Mouse (Mus musculus) neural tube, embryonic 12.5 days (tissue): ENCODE results near the gene Olfr1246. TPM values are rescaled to one million over a fixed set of nuclear protein-coding genes. Genes with fewer than 3 reads are reported as not detected.
"Not testable (repeated sequence)": the region's sequence is repeated elsewhere in the genome, so short reads cannot be mapped to it uniquely, and the experiment has no call there.

Experiments used
- ATAC-seq: fragments of 200-750 bp; cut with Nextera tagmentation; 2 replicates; pipeline ENCODE4 v1.8.0; 2017; ENCODE audit warnings: low read depth, mild to moderate bottlenecking, moderate TSS enrichment, moderate library complexity; ENCODE audit not compliant: low FRiP score
- H3K27ac ChIP-seq: fragments of 300-500 bp; sonication (generic); 2 replicates; pipeline ENCODE4 v1.5.1; 2016
- H3K27me3 ChIP-seq: fragments of 300-500 bp; sonication (generic); replicated peaks from 2 replicates; pipeline ENCODE4 v1.6.1; 2016; ENCODE audit warnings: mild to moderate bottlenecking
- H3K36me3 ChIP-seq: fragments of 300-500 bp; sonication (generic); 2 replicates; pipeline ENCODE4 v1.6.1; 2016; ENCODE audit warnings: mild to moderate bottlenecking
- H3K4me1 ChIP-seq: fragments of 300-500 bp; sonication (generic); 2 replicates; pipeline ENCODE4 v1.6.1; 2016
- H3K4me2 ChIP-seq: fragments of 300-500 bp; sonication (generic); replicated peaks from 2 replicates; pipeline ENCODE4 v1.6.1; 2016; ENCODE audit warnings: mild to moderate bottlenecking
- H3K4me3 ChIP-seq: fragments of 300-500 bp; sonication (generic); 2 replicates; pipeline ENCODE4 v1.5.1; 2016
- H3K9ac ChIP-seq: fragments of 300-500 bp; sonication (generic); 2 replicates; pipeline ENCODE4 v1.6.1; 2016; ENCODE audit warnings: mild to moderate bottlenecking
- H3K9me3 ChIP-seq: fragments of 300-500 bp; sonication (generic); 2 replicates; pipeline ENCODE4 v1.6.1; 2016; ENCODE audit warnings: mild to moderate bottlenecking
- WGBS: fragments of 180-500 bp; shearing (Covaris S2); methylation state at CpG from one replicate; pipeline ENCODE4 v1.1.7; 2016; 5-methylcytosine and 5-hydroxymethylcytosine counted together
- polyA plus RNA-seq: library from polyadenylated mRNA; unstranded; fragments of >200 nt; fragmentation: Nextera tagmentation; extraction: Ambion mirVana; gene quantifications from 2 replicates; pipeline ENCODE4 v1.2.1, GENCODE M21; 2016

The Olfr1246 gene
- not detected in 2 replicates for polyA plus RNA-seq

DNA sequence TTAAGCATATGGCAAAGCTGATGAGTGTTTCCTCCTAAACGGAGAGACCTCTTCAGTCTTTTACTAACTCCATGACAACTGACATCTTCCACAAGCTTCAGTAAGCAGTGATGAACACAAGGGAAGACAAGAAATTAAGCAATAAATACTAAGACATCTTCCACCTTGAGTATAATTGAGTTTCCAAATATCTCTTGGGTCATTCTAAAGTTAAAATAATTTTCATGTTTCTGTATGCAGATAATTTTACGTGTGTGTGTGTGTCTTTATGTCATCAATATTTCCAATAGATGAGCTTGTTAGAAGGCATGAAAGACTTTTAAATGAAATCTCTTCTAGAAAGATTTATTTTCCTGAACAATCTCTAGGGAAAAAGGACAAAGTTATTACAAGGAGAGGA lies at the start of gene Olfr1246:
TSS of gene Olfr1246 (minus strand) at position 101 of the 400 bp plus-strand sequence.
- no peak for ATAC-seq
- WGBS = 84% methylated on average over 2 of the region's 2 CpGs

DNA sequence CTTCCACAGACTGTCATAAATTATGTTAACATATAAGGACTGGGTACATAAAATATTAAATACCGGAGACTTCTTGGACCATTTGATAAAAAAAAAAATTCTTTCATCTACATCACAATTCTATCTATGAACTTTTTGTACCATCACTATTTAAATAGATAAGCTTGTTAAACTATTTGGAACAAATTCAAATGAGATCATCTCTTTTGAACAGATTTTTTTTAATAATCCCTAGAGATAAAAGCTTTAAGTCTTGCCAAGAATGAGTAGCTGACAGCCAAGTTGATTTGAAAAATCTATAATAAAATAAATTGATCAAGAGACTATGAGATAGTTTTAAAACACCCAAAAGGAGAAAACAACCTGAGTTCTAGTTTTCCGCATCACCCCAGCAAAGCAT lies 41.9 kb upstream of the Olfr1246 start, which contains the start of gene Olfr1249:
TSS of gene Olfr1249 (minus strand) at position 101 of the 400 bp plus-strand sequence.
- WGBS = 95% methylated on average over 2 of the region's 2 CpGs
- H3K36me3 ChIP-seq = no peaks in the 10 kb centered on the region
- H3K9ac ChIP-seq = no peak within 1 kb of the TSS
- H3K9me3 ChIP-seq = no peaks in the 10 kb centered on the region
- ATAC-seq = no peak
- no peak within 1 kb of the TSS for H3K4me3 ChIP-seq
- H3K27me3 ChIP-seq = no peaks in the 10 kb centered on the region
- no peak within 1 kb of the TSS for H3K27ac ChIP-seq
- no peaks in the 10 kb centered on the region for H3K4me1 ChIP-seq
- H3K4me2 ChIP-seq = no peak within 1 kb of the TSS

More for the DNA sequence above, at the start of gene Olfr1246:
- Histone ChIP-seq H3K27me3 (no peaks in the 10 kb centered on the region), H3K4me1 (no peaks in the 10 kb centered on the region), H3K4me2 (no peak within 1 kb of the TSS), H3K27ac (no peak within 1 kb of the TSS), H3K4me3 (no peak within 1 kb of the TSS), H3K9ac (no peak within 1 kb of the TSS), H3K36me3 (no peaks in the 10 kb centered on the region), H3K9me3 (no peaks in the 10 kb centered on the region)

DNA sequence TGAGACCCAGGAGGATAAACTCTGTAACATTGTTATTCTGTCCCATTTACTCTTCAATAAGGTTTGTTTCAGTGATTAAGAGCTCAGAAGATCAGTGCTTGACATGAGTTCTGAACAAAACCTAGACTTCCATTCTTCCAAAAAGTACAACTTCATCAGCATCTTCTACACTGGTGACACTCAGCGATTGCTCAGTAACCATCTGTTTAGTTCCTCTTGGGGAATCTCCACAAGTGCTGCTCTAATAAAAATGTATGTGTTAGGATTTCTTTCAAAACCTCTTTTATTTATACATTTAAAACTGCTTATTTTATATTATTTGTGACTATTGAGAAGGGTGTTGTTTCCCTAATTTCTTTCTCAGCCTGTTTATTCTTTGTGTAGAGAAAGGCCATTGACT lies 25.2 kb upstream of the Olfr1246 start, which contains the start of gene Olfr1248:
TSS of gene Olfr1248 (minus strand) at position 101 of the 400 bp plus-strand sequence.
- 92% methylated on average over 1 of the region's 1 CpGs for WGBS
- ATAC-seq = not testable (repeated sequence)

DNA sequence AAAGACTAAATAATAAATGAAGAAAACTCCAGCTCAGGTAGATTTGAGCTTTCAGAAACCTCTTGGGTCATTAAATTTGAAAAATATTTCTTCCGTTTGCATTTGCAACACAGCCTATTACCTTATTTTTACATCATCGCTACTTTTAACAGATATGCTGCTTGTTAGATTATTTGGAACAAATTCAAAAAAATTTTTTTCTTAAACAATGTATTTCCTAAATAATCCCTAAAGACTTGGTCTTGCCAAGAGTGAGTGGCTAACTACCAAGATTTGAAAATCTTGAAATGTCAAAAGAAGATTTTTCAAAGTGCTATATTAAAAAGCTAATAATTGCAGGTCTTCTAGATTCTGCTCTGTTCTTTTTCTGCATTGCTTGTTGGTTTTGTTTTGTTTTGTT lies 21.1 kb upstream of the Olfr1246 start, which contains the start of gene Olfr1247:
TSS of gene Olfr1247 (minus strand) at position 101 of the 400 bp plus-strand sequence.
- Histone ChIP-seq H3K27me3 (no peaks in the 10 kb centered on the region), H3K4me2 (no peak within 1 kb of the TSS), H3K9me3 (no peaks in the 10 kb centered on the region), H3K4me1 (no peaks in the 10 kb centered on the region), H3K9ac (no peak within 1 kb of the TSS), H3K36me3 (no peaks in the 10 kb centered on the region), H3K27ac (no peak within 1 kb of the TSS), H3K4me3 (no peak within 1 kb of the TSS)
- no peak for ATAC-seq
- 94% methylated on average over 2 of the region's 2 CpGs for WGBS

More for the DNA sequence above, 25.2 kb upstream of the Olfr1246 start, which contains the start of gene Olfr1248:
- H3K27ac ChIP-seq, H3K27me3 ChIP-seq, H3K4me1 ChIP-seq, H3K36me3 ChIP-seq, H3K9me3 ChIP-seq, H3K9ac ChIP-seq, H3K4me2 ChIP-seq, H3K4me3 ChIP-seq: not testable (repeated sequence)

DNA sequence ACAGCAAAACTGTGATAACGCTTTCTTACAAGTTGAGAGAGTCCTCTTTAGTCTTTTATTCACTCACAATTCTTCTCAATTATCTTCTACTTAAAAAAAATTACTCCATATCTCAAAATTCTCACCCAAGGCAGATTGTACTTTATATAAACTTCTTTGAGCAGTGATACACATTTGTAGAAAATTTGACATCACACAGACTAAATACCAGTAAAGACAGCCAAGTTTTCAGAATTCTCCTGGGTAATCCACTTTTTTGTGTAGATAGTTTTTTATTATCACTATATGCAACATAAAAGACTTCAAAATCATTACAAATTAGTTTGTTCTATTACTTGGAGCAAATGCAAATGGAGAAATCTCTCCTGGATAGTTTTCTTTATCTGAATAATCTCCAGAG lies 14.6 kb downstream of the Olfr1246 start, which contains the start of gene Olfr1245:
TSS of gene Olfr1245 (minus strand) at position 101 of the 400 bp plus-strand sequence.
- H3K9ac ChIP-seq = no peak within 1 kb of the TSS
- WGBS = 94% methylated on average over 1 of the region's 1 CpGs
- no peaks in the 10 kb centered on the region for H3K36me3 ChIP-seq
- H3K27ac ChIP-seq = no peak within 1 kb of the TSS
- ATAC-seq = no peak
- no peak within 1 kb of the TSS for H3K4me2 ChIP-seq
- H3K27me3 ChIP-seq = no peaks in the 10 kb centered on the region
- no peaks in the 10 kb centered on the region for H3K4me1 ChIP-seq
- H3K9me3 ChIP-seq = no peaks in the 10 kb centered on the region
- no peak within 1 kb of the TSS for H3K4me3 ChIP-seq

DNA sequence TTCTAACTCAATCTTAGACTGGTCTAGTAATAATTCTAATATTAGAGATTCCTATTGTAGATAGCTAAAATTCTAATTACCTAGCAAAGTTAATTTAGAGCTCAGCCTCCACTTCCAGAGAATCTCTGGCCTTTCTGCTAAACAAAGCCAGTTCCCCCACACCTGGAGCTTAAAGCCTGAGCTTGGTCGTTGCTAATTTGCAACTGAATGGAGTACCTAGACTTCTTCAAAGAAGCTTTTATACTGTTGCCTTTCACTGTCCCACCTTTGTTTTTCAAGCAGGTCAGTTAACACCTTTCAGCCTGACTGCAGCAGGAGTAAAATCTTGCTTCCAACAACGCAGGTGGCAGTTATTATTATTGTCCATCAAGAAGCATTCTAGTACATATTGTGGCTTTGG lies 30.3 kb downstream of the Olfr1246 start:
- not testable (repeated sequence) for H3K36me3 ChIP-seq, H3K9ac ChIP-seq, H3K4me1 ChIP-seq, H3K4me2 ChIP-seq, H3K27me3 ChIP-seq, H3K4me3 ChIP-seq, H3K9me3 ChIP-seq, ATAC-seq, H3K27ac ChIP-seq
- 54% methylated on average over 2 of the region's 2 CpGs for WGBS

DNA sequence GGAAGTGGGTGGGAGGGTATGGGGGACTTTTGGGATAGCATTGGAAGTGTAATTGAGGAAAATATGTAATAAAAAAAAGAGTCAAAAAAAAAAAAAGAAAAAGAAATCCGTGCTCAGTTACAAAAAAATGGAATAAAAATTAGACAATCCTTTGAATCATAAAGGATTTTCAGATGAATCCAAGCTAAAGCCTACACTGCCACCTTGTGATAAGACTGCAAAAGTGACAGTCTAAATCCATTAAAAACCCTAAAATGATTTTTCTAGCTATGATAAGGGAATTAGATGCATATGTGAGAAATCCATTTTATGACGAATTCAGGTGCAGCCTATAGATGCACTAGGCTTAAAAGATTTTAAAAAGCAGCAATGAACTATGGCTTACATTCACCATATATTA lies 48.4 kb downstream of the Olfr1246 start:
- no peak for ATAC-seq
- no peaks in the 10 kb centered on the region for H3K9me3 ChIP-seq
- H3K36me3 ChIP-seq = no peaks in the 10 kb centered on the region
- no peak overlapping the region for H3K4me2 ChIP-seq
- 54% methylated on average over 2 of the region's 2 CpGs for WGBS
- no peak overlapping the region for H3K4me3 ChIP-seq
- no peaks in the 10 kb centered on the region for H3K4me1 ChIP-seq
- H3K27me3 ChIP-seq = no peaks in the 10 kb centered on the region
- no peak overlapping the region for H3K27ac ChIP-seq
- no peak overlapping the region for H3K9ac ChIP-seq

DNA sequence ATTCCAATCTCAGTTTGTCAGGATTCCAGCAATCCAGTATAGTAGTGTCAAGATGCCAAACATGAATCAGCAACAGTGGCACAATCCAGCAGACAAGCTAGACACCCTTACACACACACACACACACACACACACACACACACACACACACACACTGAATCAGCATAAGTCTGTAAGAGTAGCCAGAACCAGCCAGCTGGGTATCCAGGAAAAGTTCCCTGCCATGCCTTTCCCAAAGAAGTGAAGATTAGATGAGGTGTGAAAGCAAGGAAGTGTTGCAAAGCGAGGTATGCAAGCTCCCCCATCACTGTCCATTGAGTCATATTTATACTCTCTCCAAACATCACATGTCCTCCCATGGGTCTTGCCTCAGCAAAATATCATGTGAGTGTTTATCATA lies 53.0 kb downstream of the Olfr1246 start:
- Histone ChIP-seq H3K4me1 (no peaks in the 10 kb centered on the region), H3K36me3 (no peaks in the 10 kb centered on the region), H3K9me3 (no peaks in the 10 kb centered on the region), H3K27ac (no peak overlapping the region), H3K27me3 (no peaks in the 10 kb centered on the region), H3K4me3 (no peak overlapping the region), H3K9ac (no peak overlapping the region), H3K4me2 (no peak overlapping the region)
- ATAC-seq = no peak
- 61% methylated on average over 1 of the region's 1 CpGs for WGBS

Other genes starting within 250 kb of the Olfr1246 start
- gene Olfr1234, start 228.3 kb downstream of the Olfr1246 start, polyA plus RNA-seq = not detected in 2 replicates
- gene Olfr1238, start 183.5 kb downstream of the Olfr1246 start, polyA plus RNA-seq = not detected in 2 replicates
- gene Olfr1239, start 172.8 kb downstream of the Olfr1246 start, polyA plus RNA-seq = not detected in 2 replicates
- gene Olfr1240, start 150.2 kb downstream of the Olfr1246 start, polyA plus RNA-seq = not detected in 2 replicates
- not detected in 2 replicates for gene Olfr1241, start 106.0 kb downstream of the Olfr1246 start, polyA plus RNA-seq
- not detected in 2 replicates for gene Olfr1242, start 94.8 kb downstream of the Olfr1246 start, polyA plus RNA-seq
- gene Olfr1243, start 61.7 kb downstream of the Olfr1246 start, polyA plus RNA-seq = not detected in 2 replicates
- gene Olfr1245, start 14.7 kb downstream of the Olfr1246 start, polyA plus RNA-seq = not detected in 2 replicates
- gene Olfr1247, start 21.0 kb upstream of the Olfr1246 start, polyA plus RNA-seq = not detected in 2 replicates
- not detected in 2 replicates for gene Olfr1248, start 25.1 kb upstream of the Olfr1246 start, polyA plus RNA-seq
- not detected in 2 replicates for gene Olfr1249, start 41.8 kb upstream of the Olfr1246 start, polyA plus RNA-seq
- not detected in 2 replicates for gene Olfr1250, start 68.3 kb upstream of the Olfr1246 start, polyA plus RNA-seq
- not detected in 2 replicates for gene Olfr1251, start 78.8 kb upstream of the Olfr1246 start, polyA plus RNA-seq
- not detected in 2 replicates for gene Olfr1252, start 131.9 kb upstream of the Olfr1246 start, polyA plus RNA-seq
- gene Olfr1253, start 163.9 kb upstream of the Olfr1246 start, polyA plus RNA-seq = not detected in 2 replicates
- gene Olfr1254, start 200.5 kb upstream of the Olfr1246 start, polyA plus RNA-seq = not detected in 2 replicates
- not detected in 2 replicates for gene Olfr1255, start 218.9 kb upstream of the Olfr1246 start, polyA plus RNA-seq
- gene Olfr1256, start 248.4 kb upstream of the Olfr1246 start, polyA plus RNA-seq = not detected in 2 replicates